Mouse (Mus musculus) CD4-positive helper T cell, adult 2 months (primary cell): ENCODE data around the gene Slc6a21.

Experiments used
- DNase-seq: peaks from one replicate; pipeline ENCODE4 v3.0.0-alpha.2; 2012; ENCODE audit warnings: low read depth, missing footprints, low spot score

Slc6a21 gene

GRCm38 (mm10) chr7:45313495-45313894, 36.2 kb downstream of the Slc6a21 start:
- no peak for DNase-seq

DNA sequence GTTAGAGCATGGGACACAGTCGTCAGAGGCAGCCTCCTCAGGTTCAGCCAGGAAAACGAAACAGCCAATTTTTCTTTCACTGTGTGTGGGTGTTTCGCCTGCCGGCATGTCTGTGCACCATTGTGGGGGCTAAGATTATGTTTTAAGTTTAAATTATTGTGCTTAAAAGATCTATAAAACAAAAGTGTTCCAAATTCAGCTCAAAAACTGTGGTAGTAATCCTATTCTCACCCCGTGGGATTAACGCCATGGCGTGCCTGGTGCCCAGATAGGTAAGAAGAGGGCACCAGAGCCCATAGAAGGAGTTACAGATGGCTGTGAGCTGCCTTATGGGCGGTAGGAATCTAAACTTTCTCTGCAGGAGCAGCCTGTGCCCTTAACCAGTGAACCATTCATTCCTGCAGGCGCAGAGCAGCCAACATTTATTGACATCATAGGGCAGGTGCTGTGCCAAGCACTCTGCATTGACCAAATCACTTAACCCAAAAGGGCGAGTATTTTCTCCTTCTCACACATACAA, 37.9 kb downstream of the Slc6a21 start:
- no peak for DNase-seq

GRCm38 (mm10) chr7:45316536-45316935, 39.2 kb downstream of the Slc6a21 start:
- no peak for DNase-seq

- no peak for DNase-seq
Measured at GRCm38 (mm10) chr7:45322245-45322644, 44.9 kb downstream of the Slc6a21 start.

DNA sequence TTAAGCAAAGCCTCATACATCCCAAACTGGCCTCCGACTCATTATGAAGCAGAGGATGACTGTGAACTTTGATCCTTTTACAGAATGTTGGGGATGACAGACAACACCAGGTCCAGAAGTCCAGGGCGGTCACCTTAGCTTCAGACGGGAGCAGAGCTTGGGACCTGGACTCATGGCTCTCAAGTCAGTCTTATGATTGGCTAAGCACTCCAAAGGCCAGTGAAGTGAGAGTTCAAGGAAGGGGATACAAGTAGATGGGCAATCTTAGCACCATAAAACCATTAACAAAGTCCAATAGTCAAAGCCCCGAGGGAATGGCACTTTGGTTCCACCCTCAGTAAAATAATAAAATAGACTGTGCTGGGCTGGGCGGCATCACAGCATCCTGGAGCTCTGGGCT, 45.8 kb downstream of the Slc6a21 start:
- no peak for DNase-seq

- no peak for DNase-seq
Measured at GRCm38 (mm10) chr7:45325800-45326199, 48.5 kb downstream of the Slc6a21 start.

DNA sequence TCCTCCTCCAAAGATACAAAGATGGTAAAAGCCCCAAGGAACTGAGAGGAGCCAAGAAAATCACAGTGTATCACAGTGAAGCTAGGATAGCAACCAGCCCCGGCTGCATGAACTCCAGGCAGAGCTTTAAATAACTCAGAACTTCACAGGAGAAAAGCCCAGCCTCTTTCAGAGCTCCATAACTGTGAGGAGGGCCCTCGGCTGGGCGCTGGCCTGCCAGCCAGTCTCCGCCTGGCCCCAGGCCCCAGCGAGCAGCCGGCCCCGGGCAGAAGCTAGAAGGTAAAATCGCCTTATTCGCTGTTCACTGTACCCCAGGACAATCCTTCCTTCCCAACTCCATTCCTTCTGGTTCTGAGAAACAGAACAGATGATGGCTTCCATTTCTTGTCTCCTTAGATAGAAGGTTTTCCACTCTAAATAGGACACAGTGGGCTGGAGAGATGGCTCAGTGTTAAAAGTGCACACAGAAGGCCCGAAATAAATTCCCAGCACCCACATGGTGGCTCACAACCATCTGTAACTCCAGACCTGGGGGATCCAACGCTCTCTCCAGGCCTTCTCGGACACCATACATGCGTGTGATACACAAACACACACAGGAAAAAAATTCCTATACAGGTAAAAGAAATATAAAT, 51.6 kb downstream of the Slc6a21 start:
- no peak for DNase-seq

- no peak for DNase-seq
Measured at GRCm38 (mm10) chr7:45331502-45331901, 54.2 kb downstream of the Slc6a21 start.

- DNase-seq = peak; percentile 67
Measured at GRCm38 (mm10) chr7:45332685-45333425, 55.5 kb downstream of the Slc6a21 start.

GRCm38 (mm10) chr7:45333431-45333982, 56.2 kb downstream of the Slc6a21 start, which contains the start of gene Trpm4:
TSS of gene Trpm4 (minus strand) at chr7:45333780.
- DNase-seq = peak; percentile 86

DNA sequence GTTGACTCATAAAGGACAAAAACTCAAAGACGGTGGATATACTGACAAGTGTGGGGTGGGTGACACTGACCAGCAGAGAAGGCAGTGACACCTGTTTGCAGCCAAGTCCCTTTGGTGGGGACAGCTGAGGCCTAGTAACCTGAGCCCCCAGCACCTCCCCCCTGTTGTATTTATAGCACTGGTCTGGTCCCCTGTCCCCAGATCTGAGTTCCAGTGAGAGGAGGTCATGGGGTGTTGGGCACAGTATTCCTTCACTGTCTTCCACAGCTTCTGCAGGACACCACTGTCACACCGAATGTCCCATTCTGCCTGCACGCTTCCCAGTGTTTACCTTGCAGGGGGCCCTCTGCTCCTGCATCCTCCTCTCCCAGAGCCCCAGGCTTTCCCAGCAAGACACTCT, 57.3 kb downstream of the Slc6a21 start:
- DNase-seq = no peak

DNA sequence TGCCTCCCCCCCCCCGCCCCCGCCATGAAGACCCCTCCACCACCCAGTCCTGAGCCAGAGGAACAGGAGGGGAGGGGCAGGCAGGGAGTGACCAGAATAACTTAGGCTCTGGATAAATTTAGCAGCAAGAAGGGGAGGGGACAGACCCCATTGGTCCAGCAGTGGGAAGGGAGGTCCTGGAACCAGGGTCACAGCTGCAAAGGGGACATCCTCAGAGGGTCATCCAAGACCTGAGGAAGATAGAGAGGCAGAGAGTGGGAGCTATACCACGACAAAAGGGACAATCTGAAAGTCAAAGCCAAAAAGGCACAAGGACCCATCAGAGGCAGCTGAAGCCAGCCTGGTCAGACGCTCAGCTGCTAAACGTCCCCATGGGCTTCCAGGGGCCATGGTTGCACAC, 57.7 kb downstream of the Slc6a21 start, which contains the start of gene Hrc:
Gene Hrc, plus strand, starts transcription at position 235 of the 400 bp plus-strand sequence.
- DNase-seq = no peak

GRCm38 (mm10) chr7:45336319-45336718, 59.0 kb downstream of the Slc6a21 start:
- DNase-seq = no peak

- DNase-seq = no peak
Measured at GRCm38 (mm10) chr7:45337469-45337868, 60.2 kb downstream of the Slc6a21 start.

- peak; percentile 79 for DNase-seq
Measured at GRCm38 (mm10) chr7:45338161-45338911, 61.0 kb downstream of the Slc6a21 start.
